Mouse (Mus musculus): ENCODE measurements around the gene Lztfl1.
"Not testable (repeated sequence)": the region's sequence is repeated elsewhere in the genome, so short reads cannot be mapped to it uniquely, and the experiment has no call there.

The Lztfl1 gene

GRCm38 (mm10) chr9:123717186-123718008 lies at the start of gene Lztfl1:
Lztfl1 (minus strand) TSS chr9:123717697.
- peak; percentile 80 to 95 for DNase-seq (ENCODE audit: low spot score in 2 of 2)

GRCm38 (mm10) chr9:123766996-123767395 lies 49.5 kb upstream of the Lztfl1 start:
- no peak for DNase-seq (ENCODE audit: low spot score in 2 of 2)

GRCm38 (mm10) chr9:123763771-123764170 lies 46.3 kb upstream of the Lztfl1 start:
- DNase-seq (ENCODE audit: low spot score in 2 of 2) = no peak

- peak in 1 of 2 experiments; percentile 30 for DNase-seq (ENCODE audit: low spot score in 2 of 2)
These were observed 45.4 kb upstream of the Lztfl1 start for GRCm38 (mm10) chr9:123762886-123763285.

- no peak for DNase-seq (ENCODE audit: low spot score in 2 of 2)
These were observed 43.3 kb upstream of the Lztfl1 start for GRCm38 (mm10) chr9:123760806-123761205.

GRCm38 (mm10) chr9:123758645-123759044 lies 41.1 kb upstream of the Lztfl1 start:
- DNase-seq (ENCODE audit: low spot score in 2 of 2) = no peak

- DNase-seq (ENCODE audit: low spot score in 2 of 2) = no peak
These were observed 40.7 kb upstream of the Lztfl1 start for GRCm38 (mm10) chr9:123758156-123758555.

- no peak for DNase-seq (ENCODE audit: low spot score in 2 of 2)
These were observed 39.8 kb upstream of the Lztfl1 start for GRCm38 (mm10) chr9:123757326-123757725.

- DNase-seq (ENCODE audit: low spot score in 2 of 2) = no peak
These were observed 39.3 kb upstream of the Lztfl1 start for GRCm38 (mm10) chr9:123756752-123757151.

- DNase-seq (ENCODE audit: low spot score in 2 of 2) = peak in 1 of 2 experiments; percentile 62
These were observed 36.8 kb upstream of the Lztfl1 start for GRCm38 (mm10) chr9:123754333-123754732.

GRCm38 (mm10) chr9:123749687-123750086 lies 32.2 kb upstream of the Lztfl1 start:
- DNase-seq (ENCODE audit: low spot score in 2 of 2) = not testable (repeated sequence)

GRCm38 (mm10) chr9:123740799-123741198 lies 23.3 kb upstream of the Lztfl1 start:
- no peak for DNase-seq (ENCODE audit: low spot score in 2 of 2)

GRCm38 (mm10) chr9:123734133-123734532 lies 16.6 kb upstream of the Lztfl1 start:
- no peak for DNase-seq (ENCODE audit: low spot score in 2 of 2)

- DNase-seq (ENCODE audit: low spot score in 2 of 2) = no peak
These were observed 13.8 kb upstream of the Lztfl1 start for GRCm38 (mm10) chr9:123731271-123731670.

GRCm38 (mm10) chr9:123722737-123723493 lies 5.4 kb upstream of the Lztfl1 start:
- DNase-seq (ENCODE audit: low spot score in 2 of 2) = no peak

- no peak for DNase-seq (ENCODE audit: low spot score in 2 of 2)
These were observed 1.2 kb downstream of the Lztfl1 start for GRCm38 (mm10) chr9:123716301-123716700.

GRCm38 (mm10) chr9:123713111-123713510 lies 4.4 kb downstream of the Lztfl1 start:
- DNase-seq (ENCODE audit: low spot score in 2 of 2) = no peak

- no peak for DNase-seq (ENCODE audit: low spot score in 2 of 2)
These were observed 8.3 kb downstream of the Lztfl1 start for GRCm38 (mm10) chr9:123709226-123709625.

GRCm38 (mm10) chr9:123701822-123702221 lies 15.7 kb downstream of the Lztfl1 start:
- DNase-seq (ENCODE audit: low spot score in 2 of 2) = peak in 1 of 2 experiments; percentile 26

- no peak for DNase-seq (ENCODE audit: low spot score in 2 of 2)
These were observed 21.7 kb downstream of the Lztfl1 start for GRCm38 (mm10) chr9:123695634-123696302.

- DNase-seq (ENCODE audit: low spot score in 2 of 2) = no peak
These were observed 29.3 kb downstream of the Lztfl1 start for GRCm38 (mm10) chr9:123688227-123688626.

- no peak for DNase-seq (ENCODE audit: low spot score in 2 of 2)
These were observed 31.3 kb downstream of the Lztfl1 start for GRCm38 (mm10) chr9:123686206-123686605.

Data from spleen, postnatal 10 days (tissue).